Mouse (Mus musculus): ENCODE results near the gene Slc5a6. TPM values are rescaled to one million over a fixed set of nuclear protein-coding genes. Genes with fewer than 3 reads are reported as not detected.
"Not testable (repeated sequence)": the region's sequence is repeated elsewhere in the genome, so short reads cannot be mapped to it uniquely, and the experiment has no call there.

Slc5a6 gene
- total RNA-seq, 2 experiments from 2014 or later, result 11.8 to 18.0 TPM

DNA sequence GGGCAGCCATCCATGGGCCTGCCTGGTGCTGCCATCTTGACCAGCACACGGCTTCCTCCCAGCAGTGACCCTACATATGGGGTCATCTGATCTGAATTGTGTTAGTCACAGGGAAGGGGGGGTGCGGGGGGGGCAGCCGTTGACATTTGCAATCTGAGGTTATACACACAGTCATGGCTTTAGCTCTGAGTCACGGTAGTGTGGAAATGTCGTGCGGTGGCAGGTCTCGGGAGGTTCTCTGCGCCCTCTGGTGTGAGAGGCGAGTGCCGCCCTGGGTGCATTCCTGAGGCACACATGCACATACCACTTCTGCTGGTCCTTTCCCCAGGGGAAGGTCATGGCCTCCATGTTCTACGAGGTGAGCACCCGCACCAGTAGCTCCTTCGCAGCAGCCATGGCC lies 27.6 kb upstream of the Slc5a6 start:
- DNase-seq (ENCODE audit: low spot score in 2 of 2), result no peak
- intact Hi-C loops (cut with DNase I), result no loop called here

GRCm38 (mm10) chr5:31073176-31073575 lies 24.5 kb upstream of the Slc5a6 start:
- no peak for DNase-seq (ENCODE audit: low spot score in 2 of 2)
- intact Hi-C loops (cut with DNase I), result no loop called here

DNA sequence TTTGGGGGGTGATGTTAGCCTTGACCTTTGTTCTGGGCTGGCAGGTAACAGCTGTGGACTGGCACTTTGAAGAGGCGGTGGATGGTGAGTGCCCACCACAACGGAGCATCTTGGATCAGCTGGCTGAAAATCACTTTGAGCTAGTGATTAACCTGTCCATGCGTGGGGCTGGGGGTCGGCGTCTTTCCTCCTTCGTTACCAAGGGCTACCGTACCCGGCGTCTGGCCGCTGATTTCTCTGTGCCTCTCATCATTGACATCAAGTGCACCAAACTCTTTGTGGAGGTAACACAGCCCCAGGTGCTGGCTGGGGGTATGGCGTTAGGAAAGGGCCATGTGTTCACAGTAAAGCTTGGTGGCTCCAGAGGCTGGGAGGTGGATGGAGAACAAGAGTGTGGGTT lies 23.1 kb upstream of the Slc5a6 start:
- no peak for DNase-seq (ENCODE audit: low spot score in 2 of 2)
- intact Hi-C loops (cut with DNase I), result no loop called here

- intact Hi-C loops (cut with DNase I), result no loop called here
These were observed 22.3 kb upstream of the Slc5a6 start for GRCm38 (mm10) chr5:31071059-31071458.

DNA sequence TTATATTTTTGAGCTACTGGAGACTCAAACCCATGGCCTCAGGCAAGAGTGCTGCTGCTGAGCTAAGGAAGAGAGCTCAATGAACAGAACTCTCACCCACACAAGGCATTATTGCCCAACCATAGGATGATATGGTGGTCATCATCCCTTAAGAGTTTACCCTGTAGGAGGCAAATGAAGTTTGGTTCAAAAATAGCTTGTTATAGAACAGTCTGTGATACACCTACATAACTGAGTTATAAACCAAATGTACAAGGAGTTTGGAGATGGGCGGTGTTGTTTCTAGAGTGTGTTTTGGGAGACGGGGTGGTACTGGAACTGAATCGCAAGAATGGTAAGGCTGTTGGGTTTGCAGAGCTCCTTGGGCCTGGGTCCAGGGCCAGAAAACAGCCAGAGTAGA lies 21.1 kb upstream of the Slc5a6 start:
- intact Hi-C loops (cut with DNase I), result no loop called here

More at GRCm38 (mm10) chr5:31071059-31071458, 22.3 kb upstream of the Slc5a6 start:
- DNase-seq (ENCODE audit: low spot score in 2 of 2), result no peak

DNA sequence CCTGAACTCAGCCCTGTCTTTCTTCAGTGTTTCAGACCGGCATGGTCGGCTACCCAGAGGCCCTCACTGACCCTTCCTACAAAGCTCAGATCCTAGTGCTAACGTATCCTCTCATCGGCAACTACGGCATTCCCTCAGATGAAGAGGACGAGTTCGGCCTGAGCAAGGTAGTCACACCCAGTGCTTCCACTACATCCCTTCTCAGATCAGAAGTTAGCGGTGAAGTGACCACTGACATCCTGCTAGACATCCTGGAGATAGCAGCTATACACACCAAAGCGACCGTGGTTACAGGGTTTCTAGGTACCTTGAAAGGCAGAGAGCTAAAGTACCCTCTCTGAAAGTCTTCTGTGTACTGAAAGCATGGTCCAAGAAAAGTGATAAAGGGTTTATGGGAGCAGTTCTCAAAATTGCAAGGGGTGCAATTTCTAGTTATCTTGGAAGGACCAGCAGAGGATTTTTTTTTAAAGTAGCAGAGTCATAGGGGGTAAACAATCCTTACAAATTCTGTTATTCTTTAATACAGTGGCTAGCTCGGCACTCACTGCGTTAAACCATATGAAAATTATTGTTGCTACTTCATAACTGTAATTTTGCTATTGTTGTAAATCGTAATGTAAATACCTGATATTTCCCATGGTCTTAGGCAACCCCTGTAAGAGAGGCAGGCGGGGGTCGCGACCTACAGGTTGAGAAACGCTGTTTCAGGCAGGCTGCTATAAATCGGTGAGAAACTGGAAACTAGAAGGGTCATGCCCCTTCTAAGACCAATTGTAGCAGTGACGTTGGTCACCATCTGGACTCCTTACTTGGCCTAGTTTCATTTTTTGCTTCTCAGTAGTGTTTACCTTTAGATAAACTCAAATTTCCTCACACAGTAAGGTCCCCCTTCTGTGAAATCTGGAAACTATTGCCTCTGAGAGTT lies 6.8 kb upstream of the Slc5a6 start:
- DNase-seq (ENCODE audit: low spot score in 2 of 2), result no peak
- intact Hi-C loops (cut with DNase I), result no loop called here

More for the DNA sequence above, 21.1 kb upstream of the Slc5a6 start:
- DNase-seq (ENCODE audit: low spot score in 2 of 2), result peak in 1 of 2 experiments; percentile 55

DNA sequence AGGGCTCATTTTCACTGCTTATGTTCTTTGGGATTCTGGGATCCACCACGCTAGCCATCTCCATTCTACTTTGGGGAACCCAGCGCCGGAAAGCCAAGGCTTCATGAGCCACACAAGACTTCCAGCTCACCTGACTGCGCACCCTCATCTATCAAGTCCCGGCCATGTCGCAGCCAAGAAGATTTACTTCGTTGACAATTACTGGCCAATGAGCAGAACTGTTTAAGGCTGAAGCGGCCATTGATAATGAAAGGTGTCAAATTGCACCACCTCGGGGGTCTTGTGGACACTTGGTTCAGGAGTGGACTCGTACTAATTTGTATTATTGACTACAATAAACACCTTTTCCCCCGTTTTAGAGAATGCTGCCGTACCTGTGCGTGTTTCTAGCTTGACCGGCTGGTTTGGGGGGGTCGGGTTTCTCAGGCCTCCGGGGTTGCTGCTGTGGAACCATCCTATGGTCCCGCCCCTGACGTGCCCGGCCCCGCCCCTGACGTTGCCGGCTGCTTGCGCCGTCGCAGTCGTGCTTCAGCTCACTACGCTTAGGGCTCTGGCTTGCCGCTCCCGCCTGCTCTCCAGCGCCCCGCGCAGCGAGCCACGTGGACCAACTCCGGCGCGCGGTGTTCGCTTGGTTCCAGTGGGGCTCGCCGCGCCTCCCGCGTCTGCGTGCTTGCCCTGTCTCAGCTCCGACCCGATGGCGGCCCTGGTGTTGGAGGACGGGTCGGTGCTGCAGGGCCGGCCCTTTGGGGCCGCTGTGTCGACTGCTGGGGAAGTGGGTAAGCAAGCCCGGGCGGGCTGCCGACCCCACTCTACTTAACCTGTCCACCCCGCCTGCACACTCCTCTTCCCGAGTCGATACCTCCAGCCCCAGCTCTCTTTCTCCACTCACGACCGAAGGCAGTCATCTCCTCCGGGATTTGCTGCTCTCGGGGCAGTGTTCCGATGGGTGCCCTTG lies 5.8 kb upstream of the Slc5a6 start, which contains the start of gene Cad:
Cad (plus strand) TSS at position 520 of the 955 bp plus-strand sequence.
- intact Hi-C loops (cut with DNase I), result no loop called here

GRCm38 (mm10) chr5:31053728-31054127 lies 5.0 kb upstream of the Slc5a6 start:
- intact Hi-C loops (cut with DNase I); DNase-seq (ENCODE audit: low spot score in 2 of 2): not testable (repeated sequence)

More for the DNA sequence above, 5.8 kb upstream of the Slc5a6 start, which contains the start of gene Cad:
- peak; percentile 92 to 94 for DNase-seq (ENCODE audit: low spot score in 2 of 2)

- DNase-seq (ENCODE audit: low spot score in 2 of 2), result no peak
- intact Hi-C loops (cut with DNase I), result no loop called here
These were observed 1.7 kb upstream of the Slc5a6 start for GRCm38 (mm10) chr5:31050427-31050826.

DNA sequence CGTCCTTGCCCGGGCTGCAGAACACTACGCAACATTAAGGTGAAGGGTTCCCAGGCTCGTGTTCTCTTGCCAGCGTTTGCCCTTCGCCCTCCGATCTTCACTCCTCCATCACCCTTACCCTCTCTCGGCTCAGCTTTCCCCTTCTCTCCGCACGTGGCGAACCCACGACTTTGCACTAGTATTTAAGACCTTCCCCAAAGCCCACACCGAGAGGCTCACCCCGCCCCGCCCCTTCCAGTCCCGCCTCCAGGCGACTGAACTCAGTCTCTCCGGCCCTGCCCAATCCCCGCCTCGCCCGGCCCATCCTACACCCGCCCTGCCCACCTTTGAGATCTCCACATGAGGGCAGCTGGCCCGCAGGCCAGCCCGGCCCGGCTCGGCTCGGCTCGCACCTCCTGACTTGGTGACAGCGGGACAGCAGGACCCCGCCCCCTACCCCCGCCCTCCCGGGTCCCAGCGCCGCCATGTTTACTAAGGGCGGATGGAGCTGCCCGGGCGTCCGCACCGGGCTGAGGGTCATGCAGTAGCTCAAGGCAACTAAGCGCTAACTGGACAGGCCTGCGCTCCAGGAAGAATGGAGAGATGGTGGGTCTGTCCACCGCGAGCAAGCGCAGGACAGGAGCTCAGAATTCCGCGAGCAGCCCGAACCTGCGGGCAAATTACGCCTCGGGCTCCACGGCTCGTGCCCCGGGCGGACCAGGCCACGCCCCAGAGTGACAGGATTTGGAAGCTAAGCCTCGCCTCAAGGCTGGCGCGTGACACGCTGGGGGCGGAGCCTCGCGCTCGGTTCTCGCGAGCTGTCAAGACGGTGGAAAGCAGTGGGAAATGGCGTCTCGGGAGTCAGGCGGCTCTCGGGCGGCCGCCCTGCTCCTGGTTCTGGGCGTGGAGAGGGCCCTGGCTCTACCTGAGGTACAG lies 619 bp downstream of the Slc5a6 start, which contains the start of gene Atraid:
Atraid (plus strand) TSS at position 465 of the 915 bp plus-strand sequence.
- peak; percentile 98 for DNase-seq (ENCODE audit: low spot score in 2 of 2)
- intact Hi-C loops (cut with DNase I), result no loop called here

DNA sequence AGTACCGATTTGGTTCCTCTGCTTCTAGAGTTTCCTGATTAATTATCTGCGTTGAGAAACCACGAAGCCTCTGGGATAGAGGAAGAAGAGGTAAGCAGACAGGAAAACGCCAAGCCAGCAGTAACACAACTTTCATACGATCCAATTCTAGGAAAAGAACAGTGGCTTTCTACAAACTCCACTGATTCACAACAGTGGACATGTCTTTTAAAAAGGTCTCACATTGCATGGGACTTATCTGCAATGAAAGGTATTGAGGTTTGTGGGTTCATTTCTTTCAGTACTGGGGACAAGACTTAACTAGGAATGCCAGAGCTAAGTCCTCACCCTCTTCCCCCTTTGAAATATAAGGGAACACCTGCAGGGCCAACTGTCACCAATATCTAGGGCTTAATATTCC lies 1.6 kb downstream of the Slc5a6 start:
- no peak for DNase-seq (ENCODE audit: low spot score in 2 of 2)
- intact Hi-C loops (cut with DNase I), result no loop called here

GRCm38 (mm10) chr5:31046416-31046815 lies 2.3 kb downstream of the Slc5a6 start:
- intact Hi-C loops (cut with DNase I), result no loop called here
- no peak for DNase-seq (ENCODE audit: low spot score in 2 of 2)

GRCm38 (mm10) chr5:31038171-31038845 lies 10.4 kb downstream of the Slc5a6 start:
- no peak for DNase-seq (ENCODE audit: low spot score in 2 of 2)
- intact Hi-C loops (cut with DNase I), result no loop called here

- intact Hi-C loops (cut with DNase I); DNase-seq (ENCODE audit: low spot score in 2 of 2): not testable (repeated sequence)
These were observed 12.2 kb downstream of the Slc5a6 start for GRCm38 (mm10) chr5:31036556-31036955.

GRCm38 (mm10) chr5:31034669-31035068 lies 14.1 kb downstream of the Slc5a6 start:
- no peak for DNase-seq (ENCODE audit: low spot score in 2 of 2)
- intact Hi-C loops (cut with DNase I), result no loop called here

DNA sequence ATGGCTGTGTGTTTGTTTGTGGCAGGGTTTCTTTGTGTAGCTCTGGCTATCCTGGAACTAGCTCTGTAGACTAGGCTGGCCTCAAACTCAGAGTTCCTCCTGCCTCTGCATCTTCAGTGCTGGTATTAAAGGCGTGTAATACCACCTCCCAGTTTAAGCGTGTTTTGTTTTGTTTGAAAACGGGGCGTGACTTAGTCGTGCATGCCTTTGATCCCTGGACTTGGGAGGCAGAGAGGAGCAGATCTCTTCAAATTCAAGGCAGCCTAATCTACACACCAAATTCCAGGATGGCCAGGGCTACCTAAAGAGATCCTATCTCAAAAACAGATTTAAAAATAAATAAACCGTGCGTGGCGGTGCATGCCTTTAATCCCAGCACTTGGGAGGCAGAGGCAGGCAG lies 17.2 kb downstream of the Slc5a6 start:
- intact Hi-C loops (cut with DNase I), result no loop called here

GRCm38 (mm10) chr5:31030926-31031325 lies 17.8 kb downstream of the Slc5a6 start:
- intact Hi-C loops (cut with DNase I), result no loop called here
- no peak for DNase-seq (ENCODE audit: low spot score in 2 of 2)

More for the DNA sequence above, 17.2 kb downstream of the Slc5a6 start:
- DNase-seq (ENCODE audit: low spot score in 2 of 2), result no peak

GRCm38 (mm10) chr5:31024641-31025040 lies 24.1 kb downstream of the Slc5a6 start:
- intact Hi-C loops (cut with DNase I), result no loop called here
- no peak for DNase-seq (ENCODE audit: low spot score in 2 of 2)

All from left cerebral cortex, postnatal 14 days (tissue).